Mouse (Mus musculus) thymus, postnatal 14 days (tissue): ENCODE results near the gene Kank2.
"Not testable (repeated sequence)": the region's sequence is repeated elsewhere in the genome, so short reads cannot be mapped to it uniquely, and the experiment has no call there.

Experiments used
- DNase-seq: peaks from one replicate; pipeline ENCODE4 v3.0.0; 2021

Kank2 gene

DNA sequence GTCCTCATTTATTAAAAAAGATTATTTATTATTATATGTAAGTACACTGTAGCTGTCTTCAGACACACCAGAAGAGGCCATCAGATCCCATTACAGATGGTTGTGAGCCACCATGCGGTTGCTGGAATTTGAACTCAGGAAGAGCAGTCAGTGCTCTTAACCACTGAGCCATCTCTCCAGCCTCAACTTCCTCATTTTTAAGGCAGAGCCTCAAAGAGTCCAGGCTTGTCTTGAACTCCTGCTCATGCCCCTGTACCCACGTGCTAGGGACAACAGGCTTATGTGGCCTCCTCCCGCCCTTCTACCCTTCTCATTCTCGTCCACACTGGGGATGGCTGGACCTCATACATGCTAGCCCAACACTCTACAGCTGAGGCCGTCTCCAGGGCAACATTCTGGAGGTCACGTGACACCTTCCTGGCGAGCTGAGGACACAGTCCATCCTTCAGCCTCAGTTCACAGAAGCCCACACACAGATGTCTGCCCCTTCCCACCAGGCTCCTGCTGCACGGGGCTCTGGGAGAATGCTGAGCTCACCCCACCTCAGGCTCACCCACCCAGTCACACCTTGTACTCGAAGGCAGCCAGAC is 18.3 kb upstream of the Kank2 start:
- DNase-seq: no peak

DNA sequence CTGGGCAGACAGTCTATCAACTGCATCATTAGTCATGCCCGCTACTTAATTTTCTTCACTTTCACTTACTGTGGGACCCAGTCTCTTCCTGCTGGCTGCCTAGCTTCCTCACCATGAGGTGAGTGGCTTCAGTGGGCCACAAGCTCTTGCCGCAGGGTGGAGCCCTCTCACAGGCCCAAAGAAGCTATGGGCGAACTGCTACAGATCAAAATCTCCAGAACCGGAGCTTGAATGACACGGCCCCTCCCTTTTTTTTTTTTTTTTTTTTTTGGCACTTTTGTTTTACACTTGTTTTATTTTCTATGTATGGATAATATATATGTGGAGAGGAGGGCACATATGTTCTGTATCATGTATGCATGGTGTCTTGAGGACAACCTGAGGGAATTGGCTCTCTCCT is 12.6 kb upstream of the Kank2 start:
- no peak for DNase-seq

DNA sequence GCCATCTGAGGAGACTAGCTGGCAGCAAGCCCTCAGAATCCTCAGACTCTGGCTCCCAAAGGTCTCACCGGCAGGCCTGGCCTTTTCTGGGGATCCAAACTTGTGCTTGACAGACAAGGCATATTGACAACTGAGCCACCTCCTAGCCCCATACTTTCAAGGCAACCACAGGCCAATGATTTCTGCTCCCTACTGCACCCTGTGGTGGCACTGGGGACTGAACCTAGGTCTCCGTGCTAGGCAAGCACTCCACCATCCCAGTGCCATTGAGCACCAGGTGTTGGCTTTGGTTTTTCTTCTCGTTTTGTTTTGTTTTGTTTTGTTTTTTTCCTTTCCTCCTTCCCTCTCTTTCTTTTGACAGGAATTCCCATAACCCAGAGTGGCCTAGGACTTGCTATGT is 10.0 kb upstream of the Kank2 start:
- DNase-seq: peak; percentile 17

DNA sequence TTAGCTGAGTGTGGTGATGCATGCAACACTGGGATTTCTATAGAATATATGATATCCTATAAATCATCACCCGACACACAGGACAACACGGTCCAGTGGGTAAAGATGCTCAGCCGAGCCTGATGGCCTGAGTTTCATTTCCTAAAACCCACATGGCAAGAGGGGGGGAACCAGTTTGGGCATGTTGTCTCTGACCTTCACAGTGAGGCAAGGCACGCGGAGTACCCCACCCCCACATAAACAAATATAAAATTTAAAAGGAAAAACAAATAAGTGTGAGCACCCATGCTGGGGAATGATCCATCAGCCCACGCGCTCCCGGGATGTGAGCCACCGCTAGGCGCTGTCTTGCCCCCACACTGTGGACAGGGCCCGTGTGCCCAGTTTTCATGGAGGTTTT is 8.4 kb upstream of the Kank2 start:
- no peak for DNase-seq

DNA sequence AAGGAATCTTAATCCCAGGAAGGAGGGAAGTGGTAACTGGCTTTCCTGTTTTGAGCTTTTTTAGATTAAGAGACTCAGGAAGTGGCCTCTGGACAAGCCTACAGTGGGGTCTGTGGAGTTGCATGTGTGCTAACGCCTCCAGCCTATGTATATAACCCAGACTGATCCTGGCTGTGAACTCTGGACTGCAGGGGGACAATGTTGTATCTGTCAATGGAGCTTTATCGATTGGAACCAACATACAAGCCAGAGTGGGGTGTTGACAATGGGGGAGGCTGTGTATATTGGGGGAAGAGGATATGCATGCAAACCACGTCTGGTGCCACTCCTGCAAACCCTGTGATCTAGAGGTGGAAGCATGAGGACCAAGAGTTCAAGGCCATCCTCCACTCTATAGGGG is 7.8 kb upstream of the Kank2 start:
- DNase-seq: no peak

DNA sequence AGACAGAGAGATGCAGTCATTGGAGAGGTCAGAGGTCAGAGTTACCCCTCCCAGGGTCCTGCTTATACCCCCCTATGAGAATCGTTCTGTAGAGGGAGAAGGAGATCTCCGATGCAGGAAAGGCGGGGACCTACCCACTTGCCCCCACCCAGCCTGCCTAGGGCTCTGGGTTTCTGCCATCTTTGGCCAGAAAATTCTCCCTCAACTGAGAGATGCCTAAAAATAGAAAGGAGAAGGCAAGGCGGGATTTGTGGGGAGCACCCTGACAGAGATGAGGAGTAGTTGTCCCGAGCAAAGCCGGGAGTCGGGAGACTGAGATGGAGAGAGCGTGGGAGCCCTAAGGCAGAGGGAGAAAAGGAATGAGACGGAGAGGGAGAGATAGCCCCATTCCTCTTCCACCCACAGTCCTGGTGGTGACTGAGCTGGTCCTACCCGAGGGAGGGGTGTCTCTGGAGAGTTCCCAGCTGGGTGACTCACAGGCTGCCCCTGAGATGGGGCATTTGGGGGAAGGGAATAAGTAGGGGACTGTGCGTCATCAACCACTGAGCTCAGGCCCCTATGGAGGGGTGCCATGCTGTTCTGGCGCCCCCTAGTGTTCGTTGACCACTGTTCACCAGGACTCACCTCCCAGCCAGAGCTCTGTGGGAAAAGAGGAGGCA is 5.6 kb upstream of the Kank2 start:
- peak; percentile 77 for DNase-seq

DNA sequence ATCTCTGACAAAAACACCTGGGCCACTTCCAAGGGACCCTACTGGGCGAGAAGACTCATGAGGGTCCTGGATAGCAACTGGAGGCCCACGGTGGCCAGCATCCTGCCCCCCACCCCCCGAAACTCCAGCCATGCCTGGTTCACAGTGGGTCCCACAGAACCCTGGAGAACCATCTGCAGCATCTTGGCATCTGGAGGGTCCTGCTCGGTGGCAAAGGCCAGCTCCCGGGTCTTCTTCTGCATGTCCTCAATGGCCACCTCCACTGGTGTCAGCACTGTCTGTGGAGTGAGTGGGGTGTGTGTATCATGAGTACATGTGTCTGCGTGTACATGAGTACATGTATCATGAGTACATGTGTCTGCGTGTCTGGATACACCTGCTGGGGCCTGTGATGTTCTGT is 3.0 kb upstream of the Kank2 start:
- no peak for DNase-seq

DNA sequence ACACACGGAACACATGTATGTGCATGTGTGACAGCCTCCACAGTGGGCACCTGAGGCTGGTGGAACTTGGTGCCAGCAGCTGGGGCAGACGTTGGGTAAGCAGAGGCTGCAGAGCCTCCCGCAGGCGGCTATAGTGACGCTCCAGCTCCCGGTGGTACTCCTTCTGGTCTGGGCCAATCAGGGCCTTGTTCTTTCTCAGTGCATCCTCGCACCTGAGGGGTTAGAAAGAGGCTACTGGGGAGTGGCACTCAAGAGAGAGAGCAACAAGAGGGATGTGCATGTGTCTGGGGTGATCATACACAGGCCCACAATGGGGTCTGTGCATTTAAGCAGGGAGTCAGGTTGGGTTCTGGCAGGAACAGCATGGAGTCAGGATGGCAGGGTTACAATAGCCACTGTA is 2.6 kb upstream of the Kank2 start:
- no peak for DNase-seq

DNA sequence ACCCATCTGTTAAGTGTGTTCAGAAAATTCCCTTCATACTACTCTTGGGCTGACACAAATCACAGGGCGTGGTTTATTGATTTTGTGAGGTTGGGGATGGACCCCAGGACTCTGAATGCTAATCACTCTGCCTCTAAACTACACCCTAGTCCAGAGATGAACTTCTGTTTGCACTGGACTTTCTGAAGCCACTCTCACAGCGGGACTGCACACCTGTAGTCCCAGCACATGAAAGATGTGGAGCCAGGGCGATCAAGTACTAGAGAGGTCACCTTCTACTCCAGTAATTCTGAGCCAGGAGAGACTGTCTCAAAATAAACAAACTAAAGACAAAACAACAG is 436 bp upstream of the Kank2 start:
- no peak for DNase-seq

DNA sequence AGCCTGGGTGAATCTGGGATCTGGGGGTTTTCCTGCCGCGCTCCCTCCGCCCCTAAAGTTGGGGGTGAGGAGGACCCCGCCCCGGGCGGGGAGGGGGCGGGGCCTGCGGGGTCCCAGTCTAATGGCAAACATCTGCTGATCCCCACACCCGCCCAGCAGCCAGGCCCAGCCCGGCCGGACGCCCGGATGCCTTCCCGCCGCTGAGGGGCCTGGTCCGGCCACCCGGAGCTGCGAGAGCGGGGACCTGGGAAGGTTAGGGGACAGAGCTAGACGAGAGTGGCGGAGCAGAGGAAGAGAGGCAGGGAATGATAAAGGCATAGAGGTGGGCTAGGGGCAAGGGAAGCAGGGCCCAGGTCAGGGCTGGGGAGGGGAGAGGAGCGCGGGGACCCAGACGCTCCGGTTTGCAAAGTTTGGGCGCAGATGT is 611 bp downstream of the Kank2 start:
- DNase-seq: peak; percentile 44

DNA sequence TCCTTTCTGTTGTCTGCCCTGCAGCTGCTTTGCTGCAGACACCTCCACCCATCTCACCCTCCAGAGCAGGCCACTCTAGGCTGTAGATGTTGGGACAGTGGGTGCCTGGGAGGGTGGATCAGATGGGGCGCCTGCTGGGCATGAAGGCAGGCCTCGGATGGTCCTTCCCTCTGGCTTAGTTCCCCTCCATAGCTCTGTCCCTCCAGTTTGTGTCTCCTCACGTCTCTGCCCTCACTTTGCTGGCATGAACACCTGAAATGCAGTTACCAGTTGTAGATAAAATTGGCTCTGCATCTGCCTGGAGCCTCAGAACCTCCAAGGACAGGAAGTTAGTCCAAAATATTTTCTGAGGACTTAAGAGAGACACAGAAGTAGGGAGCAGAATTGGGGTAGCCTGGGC is 1.6 kb downstream of the Kank2 start:
- no peak for DNase-seq

DNA sequence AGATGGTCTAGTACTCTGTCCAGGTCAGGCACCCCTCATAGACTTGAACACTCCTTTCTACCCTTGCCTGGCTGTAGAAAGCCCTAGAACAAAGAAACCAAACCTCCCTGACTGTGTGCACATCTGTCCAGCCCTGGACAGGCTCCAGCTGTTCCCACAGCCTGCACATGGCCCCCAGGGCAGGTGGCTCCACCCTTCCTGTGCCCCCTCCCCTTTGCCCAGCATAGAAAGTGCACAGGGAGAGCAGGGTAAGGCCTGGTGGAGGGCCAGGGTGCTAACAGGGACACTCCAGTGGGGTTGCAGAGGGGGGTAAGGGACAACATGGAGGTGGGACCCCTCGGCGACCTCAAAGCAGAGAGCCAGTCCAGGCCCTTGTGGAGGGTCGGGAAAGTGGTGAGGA is 2.3 kb downstream of the Kank2 start:
- no peak for DNase-seq

DNA sequence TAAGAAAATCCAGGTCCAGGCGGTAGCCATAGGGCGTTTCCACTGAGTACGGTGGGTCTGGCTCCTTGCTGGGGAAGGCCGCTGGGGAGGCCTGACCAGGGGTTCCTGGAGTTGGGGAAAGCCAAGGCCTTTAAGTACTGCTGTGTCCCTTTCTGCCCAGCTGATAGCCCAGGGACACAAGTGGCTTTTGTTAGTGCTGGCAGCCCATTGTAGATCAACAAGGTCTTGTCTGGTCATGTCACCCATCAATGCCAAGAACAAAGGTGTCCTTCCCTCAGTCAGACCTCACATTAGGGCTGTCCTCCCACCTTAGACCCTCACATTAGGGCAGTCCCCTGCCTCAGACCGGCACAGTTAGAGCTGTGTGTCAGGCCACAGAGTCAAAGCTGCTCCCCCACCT is 3.0 kb downstream of the Kank2 start:
- DNase-seq: no peak

DNA sequence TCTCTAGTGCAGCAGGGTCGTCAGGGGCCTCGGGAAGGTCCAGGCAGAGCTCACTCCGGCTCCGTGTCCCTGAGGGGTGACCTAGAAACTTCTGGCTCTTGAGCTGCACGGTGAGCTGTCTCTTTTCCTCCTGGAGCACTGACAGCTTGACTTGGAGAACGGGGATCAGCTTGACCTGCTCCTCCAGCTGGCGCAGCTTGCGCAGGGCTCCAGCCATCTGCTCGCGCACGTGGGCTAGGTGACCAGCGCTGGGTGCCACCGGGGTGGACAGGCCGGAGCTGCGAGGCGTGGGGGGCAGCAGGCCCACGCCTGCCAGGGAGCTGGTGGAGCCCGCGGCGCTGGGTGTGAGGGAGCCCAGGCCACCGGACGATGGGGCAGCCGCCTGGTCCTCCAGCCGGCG is 3.6 kb downstream of the Kank2 start:
- no peak for DNase-seq

DNA sequence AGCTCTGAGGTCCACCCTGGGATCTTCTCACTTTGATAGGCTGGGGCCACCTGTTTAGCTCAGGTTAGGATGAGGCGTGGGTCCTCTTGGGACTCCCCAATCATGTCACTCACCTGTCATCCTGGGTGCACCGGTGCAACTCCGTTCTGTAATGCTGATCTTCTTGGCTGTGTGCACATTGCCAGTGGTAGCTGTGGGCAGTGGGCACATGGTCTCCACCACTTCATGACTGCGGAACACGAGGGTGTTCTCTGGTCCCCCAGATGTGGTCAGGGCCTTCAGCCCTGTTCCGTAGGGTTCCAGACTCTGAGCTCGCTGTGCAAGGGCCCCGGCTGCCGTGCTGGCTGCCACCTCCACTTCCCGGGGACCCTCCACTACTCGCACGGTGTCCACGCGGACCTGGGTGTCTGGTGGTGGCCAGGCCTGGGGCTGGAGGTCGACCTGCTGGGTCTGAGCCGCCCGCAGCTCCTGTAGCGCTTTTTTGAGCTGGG is 4.2 kb downstream of the Kank2 start:
- no peak for DNase-seq

DNA sequence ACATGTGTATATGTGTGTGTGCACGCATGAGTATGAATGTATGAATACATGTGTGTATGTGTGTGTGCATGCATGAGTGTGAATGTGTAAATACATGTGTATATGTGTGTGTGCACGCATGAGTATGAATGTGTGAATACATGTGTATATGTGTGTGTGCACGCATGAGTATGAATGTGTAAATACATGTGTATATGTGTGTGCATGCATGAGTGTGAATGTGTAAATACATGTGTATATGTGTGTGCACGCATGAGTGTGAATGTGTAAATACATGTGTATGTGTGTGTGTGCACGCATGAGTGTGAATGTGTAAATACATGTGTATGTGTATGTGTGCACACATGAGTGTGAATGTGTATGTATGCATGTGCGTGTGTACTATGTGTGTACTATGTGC is 5.0 kb downstream of the Kank2 start:
- not testable (repeated sequence) for DNase-seq

DNA sequence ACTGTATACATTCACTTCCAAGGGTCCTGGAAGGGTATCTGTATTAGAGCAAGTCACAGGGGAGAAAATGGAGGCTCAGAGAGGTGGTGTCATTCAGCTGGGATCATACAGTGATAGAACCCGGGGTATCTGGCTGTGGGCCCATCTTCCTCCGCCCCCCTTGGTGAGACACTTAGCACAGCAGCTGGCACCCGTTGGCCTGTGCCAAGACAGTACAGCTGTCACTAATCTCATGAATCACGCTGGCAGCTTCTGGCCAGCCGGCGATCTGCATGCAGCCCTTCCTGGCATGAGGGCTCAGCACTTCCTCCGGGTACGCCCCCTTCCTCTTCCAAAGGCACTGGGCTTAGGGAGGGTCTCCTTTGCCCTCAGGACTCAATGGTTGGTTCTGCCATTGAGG is 5.9 kb downstream of the Kank2 start:
- no peak for DNase-seq

DNA sequence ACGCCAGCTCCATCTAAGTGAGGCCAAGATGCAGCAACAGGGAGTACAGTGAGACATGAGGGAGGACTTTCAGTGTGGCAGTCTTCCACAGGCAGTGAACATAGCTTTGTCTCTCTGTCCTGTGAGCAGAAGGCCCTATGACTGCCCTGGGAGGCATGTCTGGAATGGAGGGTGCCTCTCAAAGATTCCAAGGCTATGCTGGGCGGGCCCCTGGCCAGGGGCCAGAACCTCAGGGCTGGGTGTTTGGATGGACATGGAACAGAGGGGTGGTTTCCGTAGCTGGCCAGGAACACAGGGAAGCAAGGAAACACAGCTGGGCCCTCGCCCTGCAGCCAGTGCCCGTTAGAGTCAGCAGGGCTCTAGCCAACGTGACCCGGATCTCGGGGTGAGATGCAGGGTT is 6.7 kb downstream of the Kank2 start:
- no peak for DNase-seq

DNA sequence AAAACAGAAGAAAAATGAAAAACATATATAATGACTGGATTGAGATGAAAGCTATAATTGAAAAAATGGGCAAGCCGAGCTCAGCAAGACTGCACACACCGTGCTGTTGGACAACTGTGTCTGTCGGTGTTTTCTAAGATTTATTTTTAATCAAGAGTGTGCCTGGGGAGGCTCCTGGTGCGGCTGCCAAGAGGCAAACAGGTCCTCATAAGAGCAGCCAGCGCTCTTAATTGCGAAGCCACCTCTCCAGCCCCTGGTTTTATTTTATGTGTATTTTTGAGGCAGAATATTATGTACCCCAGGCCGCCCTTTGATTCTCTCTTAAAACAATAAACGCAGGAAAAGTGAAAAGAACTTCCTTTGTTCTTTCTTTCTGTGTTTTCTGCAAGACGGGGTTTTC is 10.3 kb downstream of the Kank2 start:
- no peak for DNase-seq

DNA sequence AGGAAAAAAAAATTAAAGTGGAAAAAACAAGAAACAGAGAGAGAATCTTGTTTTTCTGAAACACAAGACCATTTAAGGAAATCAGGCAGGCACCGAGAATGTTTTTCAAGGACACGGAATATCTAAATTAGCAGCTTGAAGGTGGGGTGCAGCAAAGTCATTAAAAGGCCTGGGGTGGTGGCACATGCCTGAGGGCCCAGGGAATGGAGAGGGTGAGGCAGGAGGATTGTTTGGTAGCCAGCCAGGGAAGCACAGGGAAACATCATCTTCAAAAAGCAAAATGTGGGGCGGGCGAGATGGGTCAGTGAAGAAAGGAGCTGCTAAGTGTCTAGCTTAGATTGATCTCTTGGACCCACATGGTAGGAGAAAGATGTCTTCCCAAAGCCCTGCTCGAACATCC is 10.9 kb downstream of the Kank2 start:
- no peak for DNase-seq

DNA sequence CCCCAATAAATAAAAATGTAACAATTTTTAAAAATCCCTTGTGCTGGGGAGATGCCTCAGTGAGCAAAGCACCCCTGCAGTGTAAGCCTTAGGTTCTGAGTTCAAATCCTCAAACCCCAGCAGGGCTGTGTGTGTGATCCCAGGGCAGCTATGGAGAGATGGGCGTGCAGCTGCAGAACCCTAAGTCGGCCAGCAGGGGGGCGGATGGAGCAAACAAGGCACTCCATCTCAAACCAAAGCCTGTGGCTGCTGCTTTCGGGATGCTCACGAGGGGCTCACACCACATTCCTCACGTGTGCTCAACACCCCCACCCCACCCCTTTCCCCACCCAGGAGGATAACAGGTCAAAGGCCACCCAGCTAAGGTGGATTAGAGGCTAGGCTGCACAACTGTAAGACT is 11.6 kb downstream of the Kank2 start:
- peak; percentile 71 for DNase-seq

DNA sequence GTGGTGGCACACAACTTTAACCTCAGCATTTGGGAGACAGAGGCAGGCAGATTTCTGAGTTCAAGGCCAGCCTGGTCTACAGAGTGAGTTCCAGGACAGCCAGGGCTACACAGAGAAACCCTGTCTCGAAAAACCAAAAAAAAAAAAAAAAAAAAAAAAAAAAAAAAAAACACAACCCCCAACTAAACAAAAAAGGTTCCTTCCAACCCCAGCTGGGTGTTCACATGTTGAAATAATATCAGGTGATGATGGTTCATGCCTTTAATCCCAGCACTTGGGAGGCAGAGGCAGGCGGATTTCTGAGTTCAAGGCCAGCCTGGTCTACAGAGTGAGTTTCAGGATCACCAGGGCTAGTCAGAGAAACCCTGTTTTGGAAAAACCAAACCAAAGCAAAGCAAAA is 12.2 kb downstream of the Kank2 start:
- DNase-seq: not testable (repeated sequence)

DNA sequence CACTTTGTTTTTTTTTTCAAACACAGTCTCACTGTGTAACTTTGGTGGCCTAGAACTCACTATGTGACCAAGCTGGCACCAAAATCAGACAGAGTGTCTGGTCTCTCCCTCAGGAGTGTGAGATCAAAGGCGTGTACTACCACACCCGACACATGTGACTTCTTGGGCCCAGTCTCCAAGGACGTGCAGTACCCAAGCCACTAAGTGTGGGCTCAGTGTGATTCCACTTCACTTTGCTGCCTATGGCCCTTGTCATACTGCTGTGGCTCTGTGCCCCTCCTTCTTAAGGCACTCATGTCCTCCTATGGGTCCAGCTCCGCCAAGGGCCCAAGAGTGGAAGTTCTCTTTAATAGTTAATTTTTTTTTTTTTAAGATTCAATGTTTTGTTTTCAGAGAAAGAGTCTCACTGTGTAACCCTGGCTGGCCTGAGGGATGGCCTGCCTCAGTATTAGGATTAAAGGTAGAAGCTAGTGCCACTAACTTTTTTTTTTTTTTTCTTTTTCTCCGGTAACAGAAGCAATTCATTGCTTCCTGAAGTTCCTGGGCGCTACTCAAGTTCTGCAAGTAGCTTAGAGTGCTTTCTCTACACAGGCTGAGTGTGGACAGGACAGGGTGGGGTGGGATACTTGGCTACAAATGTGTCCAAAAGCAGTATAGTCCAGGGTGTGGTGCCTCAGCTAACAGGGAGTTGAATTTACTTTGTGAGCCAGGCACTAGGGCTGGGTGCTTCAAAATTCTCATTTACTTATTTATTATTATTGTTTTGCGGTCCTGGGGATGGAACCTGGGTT is 13.8 kb downstream of the Kank2 start:
- DNase-seq: no peak

DNA sequence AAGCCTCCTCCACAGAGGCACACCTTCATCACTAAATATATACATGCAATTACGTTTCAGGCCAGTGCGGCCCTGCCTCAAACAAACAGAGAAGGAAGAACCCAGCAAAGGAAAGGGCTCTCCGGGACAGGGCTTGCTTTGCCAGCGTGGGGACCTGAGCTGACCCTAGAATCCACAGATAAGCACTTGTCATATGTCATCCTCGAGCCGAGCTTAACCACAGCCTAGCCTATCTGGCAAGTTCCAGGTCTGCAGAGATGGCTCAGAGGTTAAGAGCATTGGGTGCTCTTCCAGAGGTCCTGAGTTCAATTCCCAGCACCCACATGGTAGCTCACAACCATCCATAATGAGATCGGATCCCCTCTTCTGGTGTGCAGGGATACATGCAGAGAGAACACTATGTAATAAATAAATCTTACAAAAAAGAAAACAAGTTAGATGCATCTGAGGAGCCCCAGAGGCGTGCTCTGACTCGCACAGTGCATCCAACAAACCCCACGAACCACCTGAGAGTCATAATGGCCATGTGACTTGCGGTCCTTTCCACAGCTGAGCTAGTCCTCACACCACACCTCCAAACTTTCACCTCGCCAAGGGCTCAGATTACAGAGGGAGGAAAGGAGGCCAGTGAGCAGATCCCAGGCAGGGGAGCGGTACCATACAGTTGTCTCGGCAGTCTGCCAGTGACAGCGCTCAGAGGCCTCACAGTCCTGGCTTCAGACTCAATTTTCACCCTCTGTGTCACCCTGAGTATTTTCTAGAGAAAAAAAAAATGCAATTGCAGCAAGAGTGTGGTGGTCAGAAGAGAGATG is 16.7 kb downstream of the Kank2 start:
- no peak for DNase-seq
